Mouse (Mus musculus) lung, postnatal 0 days (tissue): Measurements from ENCODE around the gene Egln2. TPM values are rescaled to one million over a fixed set of nuclear protein-coding genes. Genes with fewer than 3 reads are reported as not detected.
A peak's percentile ranks its signal among the peaks of the same experiment; 100 is the strongest.

Experiments
- ATAC-seq: fragments of 200-750 bp; cut with Nextera tagmentation; 2 replicates; pipeline ENCODE4 v1.8.0; 2017; ENCODE audit warnings: moderate library complexity
- DNase-seq: peaks from one replicate; pipeline ENCODE4 v3.0.0-alpha.2; 2016; ENCODE audit warnings: low spot score
- H3K27ac ChIP-seq: fragments of 300-500 bp; sonication (generic); 2 replicates; pipeline ENCODE4 v1.5.1; 2014; ENCODE audit warnings: antibody characterized with exemption, mild to moderate bottlenecking, low read length, mixed read lengths
- H3K27me3 ChIP-seq: fragments of 300-500 bp; sonication (generic); replicated peaks from 2 replicates; pipeline ENCODE4 v1.6.1; 2014; ENCODE audit warnings: low read length, mixed read lengths; ENCODE audit not compliant: insufficient read depth
- H3K36me3 ChIP-seq: fragments of 300-500 bp; sonication (generic); 2 replicates; pipeline ENCODE4 v1.6.1; 2014; ENCODE audit warnings: low read length, mixed read lengths; ENCODE audit not compliant: insufficient read depth
- H3K4me1 ChIP-seq: fragments of 300-500 bp; sonication (generic); 2 replicates; pipeline ENCODE4 v1.6.1; 2014; ENCODE audit warnings: antibody characterized with exemption, low read depth, low read length, mixed read lengths; ENCODE audit not compliant: insufficient read depth
- H3K4me2 ChIP-seq: fragments of 300-500 bp; sonication (generic); replicated peaks from 2 replicates; pipeline ENCODE4 v1.6.1; 2014; ENCODE audit warnings: low read depth, mild to moderate bottlenecking, low read length, moderate library complexity, mixed read lengths
- H3K4me3 ChIP-seq: fragments of 300-500 bp; sonication (generic); 2 replicates; pipeline ENCODE4 v1.5.1; 2014; ENCODE audit warnings: low read depth, low read length
- H3K9ac ChIP-seq: fragments of 300-500 bp; sonication (generic); replicated peaks from 2 replicates; pipeline ENCODE4 v1.6.1; 2014; ENCODE audit warnings: low read depth, mild to moderate bottlenecking
- H3K9me3 ChIP-seq: fragments of 300-500 bp; sonication (generic); 2 replicates; pipeline ENCODE4 v1.6.1; 2016; ENCODE audit warnings: low read length, mixed read lengths
- CTCF ChIP-seq: IDR thresholded peaks from 2 replicates; pipeline ENCODE4 v1.5.1; 2016; ENCODE audit warnings: antibody characterized with exemption, mild to moderate bottlenecking
- EP300 ChIP-seq: IDR thresholded peaks from 2 replicates; pipeline ENCODE4 v1.6.1; 2016; ENCODE audit warnings: antibody characterized with exemption, mild to moderate bottlenecking, control low read depth
- WGBS: fragments of 180-500 bp; shearing (Covaris S2); extraction: QIAGEN DNeasy Blood & Tissue Kit; methylation state at CpG from one replicate; pipeline ENCODE4 v1.1.7; 2014; 5-methylcytosine and 5-hydroxymethylcytosine counted together
- polyA plus RNA-seq: library from polyadenylated mRNA; unstranded; fragments of >200 nt; fragmentation: Nextera tagmentation; extraction: Ambion mirVana; gene quantifications from 2 replicates; pipeline ENCODE4 v1.2.1, GENCODE M21; 2015

Gene Egln2
- polyA plus RNA-seq: 68.0 and 75.1 TPM in 2 replicates

GRCm38 (mm10) chr7:27166614-27167474, at the start of gene Egln2:
Gene Egln2 (minus strand): TSS chr7:27166802.
- Histone ChIP-seq H3K36me3 (0 out of 2 replicates have a peak, but pooled peaks cover 1% of the 10 kb centered on the region), H3K4me2 (peak within 1 kb of the TSS; percentile 73), H3K27ac (peak within 1 kb of the TSS; percentile 99), H3K4me3 (peak within 1 kb of the TSS; percentile 82), H3K9me3 (no peaks in the 10 kb centered on the region), H3K9ac (peak within 1 kb of the TSS; percentile 86), H3K27me3 (no peaks in the 10 kb centered on the region), H3K4me1 (peaks cover 28% of the 10 kb centered on the region; the same call in 1 of the 2 replicates)
- TF ChIP-seq CTCF (no peak), EP300 (peak; percentile 99)
- peak; percentile 89 for ATAC-seq
- peak; percentile 98 for DNase-seq
- 1% methylated on average over 59 of the region's 61 CpGs for WGBS

DNA sequence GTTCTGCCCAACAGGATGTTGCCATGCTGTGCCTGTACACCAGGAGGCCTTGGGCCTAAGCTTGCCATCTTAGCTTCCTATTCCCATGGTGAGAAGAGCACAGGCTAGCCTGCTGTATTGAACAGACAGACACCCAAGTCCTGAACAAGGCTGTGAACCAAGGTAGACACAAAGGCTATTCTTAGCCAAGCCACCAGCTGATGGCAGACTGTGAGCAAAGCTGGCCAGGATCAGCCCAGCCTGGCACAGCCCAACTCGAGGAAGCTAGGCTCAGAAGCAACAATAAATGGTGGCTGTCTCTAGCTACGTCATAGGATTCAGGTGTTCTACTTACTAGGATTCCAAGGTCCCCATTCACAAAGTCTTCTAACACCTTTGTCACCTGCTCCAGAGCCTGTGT, 46.0 kb upstream of the Egln2 start:
- Histone ChIP-seq H3K4me3 (no peak overlapping the region), H3K36me3 (peaks cover 55% of the 10 kb centered on the region; the same call in 1 of the 2 replicates), H3K4me1 (no peaks in the 10 kb centered on the region), H3K27ac (no peak overlapping the region), H3K27me3 (no peaks in the 10 kb centered on the region), H3K9ac (no peak overlapping the region), H3K9me3 (no peaks in the 10 kb centered on the region), H3K4me2 (no peak overlapping the region)
- no peak for TF ChIP-seq CTCF
- no peak for TF ChIP-seq EP300
- no peak for ATAC-seq
- no peak for DNase-seq
- 76% methylated on average over 2 of the region's 2 CpGs for WGBS

GRCm38 (mm10) chr7:27203730-27204449, 37.3 kb upstream of the Egln2 start:
- no peaks in the 10 kb centered on the region for H3K4me1 ChIP-seq
- no peak overlapping the region for H3K4me2 ChIP-seq
- no peaks in the 10 kb centered on the region for H3K9me3 ChIP-seq
- H3K36me3 ChIP-seq: peaks cover 12% of the 10 kb centered on the region; the same call in 1 of the 2 replicates
- no peak for ATAC-seq
- no peak overlapping the region for H3K27ac ChIP-seq
- 93% methylated on average over 8 of the region's 8 CpGs for WGBS
- no peaks in the 10 kb centered on the region for H3K27me3 ChIP-seq
- no peak overlapping the region for H3K9ac ChIP-seq
- DNase-seq: no peak
- H3K4me3 ChIP-seq: no peak overlapping the region
- TF ChIP-seq CTCF (no peak), EP300 (no peak)

- H3K36me3 ChIP-seq: no peaks in the 10 kb centered on the region
- WGBS: 91% methylated on average over 8 of the region's 8 CpGs
- H3K27ac ChIP-seq: no peak overlapping the region
- no peak overlapping the region for H3K4me2 ChIP-seq
- no peak overlapping the region for H3K4me3 ChIP-seq
- no peaks in the 10 kb centered on the region for H3K27me3 ChIP-seq
- no peaks in the 10 kb centered on the region for H3K9me3 ChIP-seq
- no peak for TF ChIP-seq CTCF
- TF ChIP-seq EP300: no peak
- H3K4me1 ChIP-seq: 0 out of 2 replicates have a peak, but pooled peaks cover 8% of the 10 kb centered on the region
- DNase-seq (no peak), ATAC-seq (no peak)
- no peak overlapping the region for H3K9ac ChIP-seq
These were observed 32.2 kb upstream of the Egln2 start for GRCm38 (mm10) chr7:27198779-27199178.

- Histone ChIP-seq H3K4me3 (no peak overlapping the region), H3K9me3 (no peaks in the 10 kb centered on the region), H3K4me1 (0 out of 2 replicates have a peak, but pooled peaks cover 8% of the 10 kb centered on the region), H3K9ac (no peak overlapping the region), H3K27ac (no peak overlapping the region), H3K36me3 (peaks cover 2% of the 10 kb centered on the region; the same call in 1 of the 2 replicates), H3K27me3 (no peaks in the 10 kb centered on the region), H3K4me2 (no peak overlapping the region)
- ATAC-seq: no peak
- no peak for TF ChIP-seq CTCF
- no peak for TF ChIP-seq EP300
- DNase-seq: no peak
These were observed 31.8 kb upstream of the Egln2 start for GRCm38 (mm10) chr7:27198355-27198754.

DNA sequence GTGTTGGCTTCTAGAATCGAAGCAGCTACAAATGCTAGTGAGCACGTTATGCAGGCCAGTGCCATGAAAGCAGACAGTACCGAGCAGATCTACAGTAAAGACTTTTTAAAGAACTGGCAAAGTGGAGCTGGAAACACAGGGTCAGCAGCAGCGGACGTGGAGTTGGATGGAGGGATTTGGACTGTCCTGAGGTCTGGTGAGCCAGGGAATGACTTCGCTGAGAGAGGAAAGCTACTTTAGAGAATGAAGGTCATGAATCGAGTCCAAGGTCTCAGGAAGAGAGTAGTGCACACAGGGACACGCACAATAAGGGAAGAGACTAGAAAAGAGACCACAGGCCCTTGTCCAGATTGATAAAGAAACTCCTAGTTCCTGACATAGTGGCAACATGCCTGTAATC, 31.0 kb upstream of the Egln2 start:
- DNase-seq (no peak), ATAC-seq (no peak)
- Histone ChIP-seq H3K9me3 (no peaks in the 10 kb centered on the region), H3K9ac (no peak overlapping the region), H3K36me3 (peaks cover 4% of the 10 kb centered on the region; the same call in 1 of the 2 replicates), H3K27ac (no peak overlapping the region), H3K27me3 (no peaks in the 10 kb centered on the region), H3K4me1 (0 out of 2 replicates have a peak, but pooled peaks cover 8% of the 10 kb centered on the region), H3K4me2 (no peak overlapping the region), H3K4me3 (no peak overlapping the region)
- WGBS: 91% methylated on average over 8 of the region's 8 CpGs
- no peak for TF ChIP-seq EP300
- TF ChIP-seq CTCF: no peak
